Mouse (Mus musculus) C2C12 (cell line): ENCODE data around the gene Duox1.

Experiments used
- CEBPB ChIP-seq: IDR thresholded peaks from one replicate; pipeline ENCODE4 v1.6.1; 2011; ENCODE audit warnings: low read depth, mild to moderate bottlenecking, control low read depth, moderate library complexity
- CTCF ChIP-seq: IDR thresholded peaks from one replicate; pipeline ENCODE4 v1.5.1; 2011; ENCODE audit not compliant: control insufficient read depth, insufficient read depth, insufficient read length
- FOSL1 ChIP-seq: IDR thresholded peaks from one replicate; pipeline ENCODE4 v1.8.0; 2011; ENCODE audit warnings: mild to moderate bottlenecking, low read length; ENCODE audit not compliant: poor library complexity, insufficient read depth, severe bottlenecking
- MAX ChIP-seq: IDR thresholded peaks from one replicate; pipeline ENCODE4 v1.6.1; 2011; ENCODE audit warnings: mild to moderate bottlenecking, control low read depth
- MYOG ChIP-seq: IDR thresholded peaks from one replicate; pipeline ENCODE4 v1.6.1; 2011; ENCODE audit not compliant: control insufficient read depth, insufficient read length; ENCODE audit errors: extremely low read depth
- USF1 ChIP-seq: IDR thresholded peaks from one replicate; pipeline ENCODE4 v1.6.1; 2011; ENCODE audit warnings: low read depth, mild to moderate bottlenecking, control low read depth, moderate library complexity

GRCm38 (mm10) chr2:122297271-122298095 lies 18.0 kb upstream of the Duox1 start:
- TF ChIP-seq CTCF (no peak), USF1 (no peak), MAX (no peak), CEBPB (no peak), FOSL1 (no peak), MYOG (no peak)
